Mouse (Mus musculus) stomach, postnatal 0 days (tissue): Measurements from ENCODE around the gene Scn2a.

Experiments
- CTCF ChIP-seq: IDR thresholded peaks from 2 replicates; pipeline ENCODE4 v1.5.1; 2016; ENCODE audit warnings: antibody characterized with exemption, low read depth, mild to moderate bottlenecking, moderate library complexity
- EP300 ChIP-seq: optimal IDR thresholded peaks from 2 replicates; pipeline ENCODE3; 2016; ENCODE audit warnings: antibody characterized with exemption

- TF ChIP-seq CTCF (no peak), EP300 (no peak)
These were observed 32.9 kb upstream of the Scn2a start for GRCm38 (mm10) chr2:65587679-65588078.
